Mouse (Mus musculus) lung, embryonic 15.5 days (tissue): ENCODE data around the gene Dennd4b. TPM values are rescaled to one million over a fixed set of nuclear protein-coding genes. Genes with fewer than 3 reads are reported as not detected.

Experiments
- microRNA-seq: library from miRNA; unstranded; fragments of <30 nt; microRNA quantifications from one replicate; pipeline ENCODE4, GENCODE M21; 2016
- polyA plus RNA-seq: library from polyadenylated mRNA; unstranded; fragments of >200 nt; fragmentation: Nextera tagmentation; extraction: Ambion mirVana; gene quantifications from 2 replicates; pipeline ENCODE4 v1.2.1, GENCODE M21; 2015

Dennd4b gene
- polyA plus RNA-seq, 1 experiment from 2014 or later = 4.8 TPM

Small RNAs within 50 kb of the gene (microRNA-seq; reads per million reads assigned to microRNA genes)
- not detected for gene Mir7012

Other genes starting within 250 kb of the Dennd4b start
- 142 and 154 TPM in 2 replicates for gene 4933434E20Rik, start 213.5 kb upstream of the Dennd4b start, polyA plus RNA-seq
- 153 and 157 TPM in 2 replicates for gene Ubap2l, start 212.6 kb upstream of the Dennd4b start, polyA plus RNA-seq
- 637 and 683 TPM in 2 replicates for gene Tpm3, start 192.5 kb upstream of the Dennd4b start, polyA plus RNA-seq
- gene Nup210l, start 161.1 kb upstream of the Dennd4b start, polyA plus RNA-seq = 0.37 and 0.40 TPM in 2 replicates
- 1,416 and 1,510 TPM in 2 replicates for gene Rps27, start 51.5 kb upstream of the Dennd4b start, polyA plus RNA-seq
- 35.8 and 40.0 TPM in 2 replicates for gene Rab13, start 51.5 kb upstream of the Dennd4b start, polyA plus RNA-seq
- 90.2 and 100 TPM in 2 replicates for gene Jtb, start 33.6 kb upstream of the Dennd4b start, polyA plus RNA-seq
- 6.0 and 6.3 TPM in 2 replicates for gene Creb3l4, start 21.7 kb upstream of the Dennd4b start, polyA plus RNA-seq
- gene Slc39a1, start 17.0 kb upstream of the Dennd4b start, polyA plus RNA-seq = 94.7 and 102 TPM in 2 replicates
- gene Crtc2, start 11.0 kb upstream of the Dennd4b start, polyA plus RNA-seq = 19.9 and 21.1 TPM in 2 replicates
- 10.6 and 11.7 TPM in 2 replicates for gene Gatad2b, start 28.0 kb downstream of the Dennd4b start, polyA plus RNA-seq
- 25.7 and 25.8 TPM in 2 replicates for gene Slc27a3, start 124.8 kb downstream of the Dennd4b start, polyA plus RNA-seq
- gene Ints3, start 168.4 kb downstream of the Dennd4b start, polyA plus RNA-seq = 30.8 and 33.3 TPM in 2 replicates
- 17.3 and 21.0 TPM in 2 replicates for gene Npr1, start 200.7 kb downstream of the Dennd4b start, polyA plus RNA-seq
- 208 and 219 TPM in 2 replicates for gene Ilf2, start 210.9 kb downstream of the Dennd4b start, polyA plus RNA-seq
- gene Snapin, start 225.8 kb downstream of the Dennd4b start, polyA plus RNA-seq = 77.3 and 85.6 TPM in 2 replicates
- 154 TPM in 2 replicates for gene Chtop, start 244.3 kb downstream of the Dennd4b start, polyA plus RNA-seq
- 42.8 and 45.3 TPM in 2 replicates for gene S100a1, start 249.2 kb downstream of the Dennd4b start, polyA plus RNA-seq
- gene S100a13, start 249.2 kb downstream of the Dennd4b start, polyA plus RNA-seq = 43.9 and 44.6 TPM in 2 replicates